Mouse (Mus musculus): ENCODE data around the gene Jazf1. TPM values are rescaled to one million over a fixed set of nuclear protein-coding genes. Genes with fewer than 3 reads are reported as not detected.

Gene Jazf1
- polyA plus RNA-seq, 1 experiment, result 1.7 TPM

- no peaks in the 10 kb centered on the region for H3K4me1 ChIP-seq (ENCODE audit: control insufficient read depth, insufficient read depth, low read length)
- no peak overlapping the region for H3K9ac ChIP-seq (ENCODE audit: low read depth, poor library complexity, severe bottlenecking)
- no peak overlapping the region for H3K4me3 ChIP-seq (ENCODE audit: low read depth, low read length)
- TF ChIP-seq CTCF (IDR thresholded peaks at IDR 0.05; ENCODE audit: low read depth, low read length), result no peak
- no peak for TF ChIP-seq POLR2A (IDR thresholded peaks at IDR 0.05; ENCODE audit: insufficient read depth, low read length)
- TF ChIP-seq EP300 (IDR thresholded peaks at IDR 0.05; ENCODE audit: insufficient read depth, low read depth, low read length), result no peak
- H3K36me3 ChIP-seq (ENCODE audit: control insufficient read depth, insufficient read depth, low read length, poor library complexity, severe bottlenecking), result no peaks in the 10 kb centered on the region
- H3K27me3 ChIP-seq (ENCODE audit: control insufficient read depth, insufficient read depth, low read length, poor library complexity, severe bottlenecking), result no peaks in the 10 kb centered on the region
- H3K9me3 ChIP-seq (replicated peaks; ENCODE audit: control insufficient read depth, insufficient read depth, low read length, poor library complexity, severe bottlenecking), result no peaks in the 10 kb centered on the region
- no peak overlapping the region for H3K27ac ChIP-seq (ENCODE audit: insufficient read depth, low read length)
These were observed 271.7 kb downstream of the Jazf1 start for GRCm38 (mm10) chr6:52796691-52797090.

GRCm38 (mm10) chr6:52796035-52796598 is 272.3 kb downstream of the Jazf1 start:
- no peaks in the 10 kb centered on the region for H3K36me3 ChIP-seq (ENCODE audit: control insufficient read depth, insufficient read depth, low read length, poor library complexity, severe bottlenecking)
- no peaks in the 10 kb centered on the region for H3K9me3 ChIP-seq (replicated peaks; ENCODE audit: control insufficient read depth, insufficient read depth, low read length, poor library complexity, severe bottlenecking)
- H3K9ac ChIP-seq (ENCODE audit: low read depth, poor library complexity, severe bottlenecking), result no peak overlapping the region
- no peak overlapping the region for H3K4me3 ChIP-seq (ENCODE audit: low read depth, low read length)
- no peaks in the 10 kb centered on the region for H3K27me3 ChIP-seq (ENCODE audit: control insufficient read depth, insufficient read depth, low read length, poor library complexity, severe bottlenecking)
- no peaks in the 10 kb centered on the region for H3K4me1 ChIP-seq (ENCODE audit: control insufficient read depth, insufficient read depth, low read length)
- TF ChIP-seq CTCF (IDR thresholded peaks at IDR 0.05; ENCODE audit: low read depth, low read length) (no peak), EP300 (IDR thresholded peaks at IDR 0.05; ENCODE audit: insufficient read depth, low read depth, low read length) (no peak), POLR2A (IDR thresholded peaks at IDR 0.05; ENCODE audit: insufficient read depth, low read length) (no peak)
- H3K27ac ChIP-seq (ENCODE audit: insufficient read depth, low read length), result no peak overlapping the region

DNA sequence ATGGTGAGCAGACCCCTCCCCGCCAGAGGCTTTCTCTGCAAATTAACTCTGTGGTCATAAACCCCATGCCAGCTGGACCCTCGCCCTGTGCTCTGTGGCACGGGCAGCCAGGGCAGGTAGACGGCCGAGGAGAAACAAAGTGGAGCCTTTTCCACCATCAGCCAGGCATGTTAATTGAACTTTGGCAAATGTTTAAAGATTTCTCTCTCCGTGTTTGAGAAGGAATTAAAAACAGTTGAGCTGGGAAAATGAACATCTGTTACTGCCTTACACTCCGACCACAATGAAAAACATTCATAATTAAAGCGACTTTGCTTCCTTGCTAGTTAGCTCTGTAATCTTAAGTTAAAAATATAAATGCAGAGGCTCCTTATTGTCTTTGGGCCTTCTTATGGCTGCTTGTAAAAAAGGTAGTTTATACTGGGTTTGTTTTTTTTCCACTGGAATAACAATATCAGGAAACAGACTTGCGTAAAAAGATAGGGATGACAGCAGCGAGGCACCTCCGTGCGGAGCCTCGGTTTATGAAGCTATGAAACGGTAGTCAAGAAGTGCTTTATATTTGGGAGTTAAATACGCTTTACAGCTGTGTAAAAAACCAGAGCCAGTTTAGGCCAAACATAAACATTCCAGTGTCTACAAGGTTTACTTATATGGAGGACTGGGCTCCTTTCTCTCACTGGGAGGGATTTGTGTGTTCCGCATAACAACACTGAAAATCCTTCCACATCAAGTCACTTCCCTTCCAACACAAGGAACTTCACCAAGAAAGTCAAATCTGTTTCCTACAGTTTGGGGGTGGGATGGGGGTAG is 273.2 kb downstream of the Jazf1 start:
- Histone ChIP-seq H3K9me3 (replicated peaks; ENCODE audit: control insufficient read depth, insufficient read depth, low read length, poor library complexity, severe bottlenecking) (no peaks in the 10 kb centered on the region), H3K9ac (ENCODE audit: low read depth, poor library complexity, severe bottlenecking) (no peak overlapping the region), H3K36me3 (ENCODE audit: control insufficient read depth, insufficient read depth, low read length, poor library complexity, severe bottlenecking) (no peaks in the 10 kb centered on the region), H3K4me1 (ENCODE audit: control insufficient read depth, insufficient read depth, low read length) (no peaks in the 10 kb centered on the region), H3K27ac (ENCODE audit: insufficient read depth, low read length) (no peak overlapping the region), H3K27me3 (ENCODE audit: control insufficient read depth, insufficient read depth, low read length, poor library complexity, severe bottlenecking) (no peaks in the 10 kb centered on the region), H3K4me3 (ENCODE audit: low read depth, low read length) (no peak overlapping the region)
- TF ChIP-seq CTCF (IDR thresholded peaks at IDR 0.05; ENCODE audit: low read depth, low read length) (no peak), EP300 (IDR thresholded peaks at IDR 0.05; ENCODE audit: insufficient read depth, low read depth, low read length) (no peak), POLR2A (IDR thresholded peaks at IDR 0.05; ENCODE audit: insufficient read depth, low read length) (no peak)

DNA sequence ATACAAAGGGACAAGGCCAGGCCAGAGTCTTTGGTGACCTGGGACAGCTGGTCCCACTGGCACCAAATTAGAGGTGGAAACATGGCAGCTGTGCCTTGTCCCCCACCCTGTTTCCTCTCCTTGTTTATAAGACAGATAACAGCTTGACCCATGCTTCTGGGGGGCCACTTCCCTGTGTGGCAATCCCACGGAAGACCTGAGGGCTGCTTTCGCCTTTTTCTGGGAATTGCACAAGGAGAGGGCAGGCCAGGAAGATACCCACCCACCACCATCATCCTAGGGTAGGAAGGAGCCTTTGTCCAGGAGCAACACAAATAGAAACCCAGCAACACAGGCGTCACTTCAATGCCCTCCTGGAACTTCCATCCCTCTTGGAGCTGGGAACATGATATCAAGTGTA is 276.0 kb downstream of the Jazf1 start:
- Histone ChIP-seq H3K36me3 (ENCODE audit: control insufficient read depth, insufficient read depth, low read length, poor library complexity, severe bottlenecking) (no peaks in the 10 kb centered on the region), H3K27ac (ENCODE audit: insufficient read depth, low read length) (no peak overlapping the region), H3K9ac (ENCODE audit: low read depth, poor library complexity, severe bottlenecking) (no peak overlapping the region), H3K9me3 (replicated peaks; ENCODE audit: control insufficient read depth, insufficient read depth, low read length, poor library complexity, severe bottlenecking) (no peaks in the 10 kb centered on the region), H3K4me3 (ENCODE audit: low read depth, low read length) (no peak overlapping the region), H3K27me3 (ENCODE audit: control insufficient read depth, insufficient read depth, low read length, poor library complexity, severe bottlenecking) (no peaks in the 10 kb centered on the region), H3K4me1 (ENCODE audit: control insufficient read depth, insufficient read depth, low read length) (no peaks in the 10 kb centered on the region)
- TF ChIP-seq POLR2A (IDR thresholded peaks at IDR 0.05; ENCODE audit: insufficient read depth, low read length) (no peak), EP300 (IDR thresholded peaks at IDR 0.05; ENCODE audit: insufficient read depth, low read depth, low read length) (no peak), CTCF (IDR thresholded peaks at IDR 0.05; ENCODE audit: low read depth, low read length) (no peak)

GRCm38 (mm10) chr6:52790781-52791180 is 277.6 kb downstream of the Jazf1 start:
- no peak overlapping the region for H3K27ac ChIP-seq (ENCODE audit: insufficient read depth, low read length)

GRCm38 (mm10) chr6:52790316-52790715 is 278.1 kb downstream of the Jazf1 start:
- H3K36me3 ChIP-seq (ENCODE audit: control insufficient read depth, insufficient read depth, low read length, poor library complexity, severe bottlenecking), result no peaks in the 10 kb centered on the region
- H3K27ac ChIP-seq (ENCODE audit: insufficient read depth, low read length), result no peak overlapping the region
- H3K4me3 ChIP-seq (ENCODE audit: low read depth, low read length), result no peak overlapping the region
- no peaks in the 10 kb centered on the region for H3K27me3 ChIP-seq (ENCODE audit: control insufficient read depth, insufficient read depth, low read length, poor library complexity, severe bottlenecking)
- no peaks in the 10 kb centered on the region for H3K9me3 ChIP-seq (replicated peaks; ENCODE audit: control insufficient read depth, insufficient read depth, low read length, poor library complexity, severe bottlenecking)
- no peak overlapping the region for H3K9ac ChIP-seq (ENCODE audit: low read depth, poor library complexity, severe bottlenecking)
- TF ChIP-seq EP300 (IDR thresholded peaks at IDR 0.05; ENCODE audit: insufficient read depth, low read depth, low read length) (no peak), CTCF (IDR thresholded peaks at IDR 0.05; ENCODE audit: low read depth, low read length) (no peak), POLR2A (IDR thresholded peaks at IDR 0.05; ENCODE audit: insufficient read depth, low read length) (no peak)
- no peaks in the 10 kb centered on the region for H3K4me1 ChIP-seq (ENCODE audit: control insufficient read depth, insufficient read depth, low read length)

More at GRCm38 (mm10) chr6:52790781-52791180, 277.6 kb downstream of the Jazf1 start:
- no peak overlapping the region for H3K4me3 ChIP-seq (ENCODE audit: low read depth, low read length)
- H3K4me1 ChIP-seq (ENCODE audit: control insufficient read depth, insufficient read depth, low read length), result no peaks in the 10 kb centered on the region
- no peaks in the 10 kb centered on the region for H3K36me3 ChIP-seq (ENCODE audit: control insufficient read depth, insufficient read depth, low read length, poor library complexity, severe bottlenecking)
- H3K27me3 ChIP-seq (ENCODE audit: control insufficient read depth, insufficient read depth, low read length, poor library complexity, severe bottlenecking), result no peaks in the 10 kb centered on the region
- TF ChIP-seq CTCF (IDR thresholded peaks at IDR 0.05; ENCODE audit: low read depth, low read length) (no peak), POLR2A (IDR thresholded peaks at IDR 0.05; ENCODE audit: insufficient read depth, low read length) (no peak), EP300 (IDR thresholded peaks at IDR 0.05; ENCODE audit: insufficient read depth, low read depth, low read length) (no peak)
- H3K9ac ChIP-seq (ENCODE audit: low read depth, poor library complexity, severe bottlenecking), result no peak overlapping the region
- no peaks in the 10 kb centered on the region for H3K9me3 ChIP-seq (replicated peaks; ENCODE audit: control insufficient read depth, insufficient read depth, low read length, poor library complexity, severe bottlenecking)
